Mouse (Mus musculus) hindbrain, embryonic 11.5 days (tissue): ENCODE results near the gene Ank3. TPM values are rescaled to one million over a fixed set of nuclear protein-coding genes. Genes with fewer than 3 reads are reported as not detected.

ENCODE experiments used
- ATAC-seq: fragments of 200-750 bp; cut with Nextera tagmentation; 2 replicates; pipeline ENCODE4 v1.8.0; 2017; ENCODE audit warnings: mild to moderate bottlenecking, moderate TSS enrichment, moderate library complexity; ENCODE audit not compliant: low FRiP score
- DNase-seq: peaks from one replicate; pipeline ENCODE4 v3.0.0-alpha.2; 2015; ENCODE audit warnings: low spot score
- H3K27ac ChIP-seq: fragments of 300-500 bp; sonication (generic); 2 replicates; pipeline ENCODE4 v1.5.1; 2014; ENCODE audit warnings: mild to moderate bottlenecking, low read depth, low read length
- H3K27me3 ChIP-seq: fragments of 300-500 bp; sonication (generic); 2 replicates; pipeline ENCODE4 v1.6.1; 2014; ENCODE audit warnings: mild to moderate bottlenecking, low read length, moderate library complexity, mixed read lengths; ENCODE audit not compliant: control insufficient read depth, insufficient read depth
- H3K36me3 ChIP-seq: fragments of 300-500 bp; sonication (generic); 2 replicates; pipeline ENCODE4 v1.6.1; 2014; ENCODE audit warnings: mild to moderate bottlenecking, low read length, moderate library complexity, mixed read lengths; ENCODE audit not compliant: control insufficient read depth, insufficient read depth
- H3K4me1 ChIP-seq: fragments of 300-500 bp; sonication (generic); replicated peaks from 2 replicates; pipeline ENCODE4 v1.6.1; 2014; ENCODE audit warnings: low read length, mixed read lengths; ENCODE audit not compliant: control insufficient read depth, insufficient read depth
- H3K4me2 ChIP-seq: fragments of 300-500 bp; sonication (generic); replicated peaks from 2 replicates; pipeline ENCODE4 v1.6.1; 2014; ENCODE audit warnings: mild to moderate bottlenecking, low read depth, low read length
- H3K4me3 ChIP-seq: fragments of 300-500 bp; sonication (generic); 2 replicates; pipeline ENCODE4 v1.5.1; 2014; ENCODE audit warnings: low read depth, low read length
- H3K9ac ChIP-seq: fragments of 300-500 bp; sonication (generic); 2 replicates; pipeline ENCODE4 v1.6.1; 2014; ENCODE audit warnings: low read depth, low read length
- H3K9me3 ChIP-seq: fragments of 300-500 bp; sonication (generic); 2 replicates; pipeline ENCODE4 v1.6.1; 2016; ENCODE audit warnings: low read length; ENCODE audit not compliant: control insufficient read depth
- WGBS: fragments of 180-500 bp; shearing (Covaris S2); extraction: QIAGEN DNeasy Blood & Tissue Kit; methylation state at CpG from one replicate; pipeline ENCODE4 v1.1.7; 2014; 5-methylcytosine and 5-hydroxymethylcytosine counted together
- polyA plus RNA-seq: library from polyadenylated mRNA; unstranded; fragments of >200 nt; fragmentation: Nextera tagmentation; extraction: Ambion mirVana; gene quantifications from 2 replicates; pipeline ENCODE4 v1.2.1, GENCODE M21; 2014

The Ank3 gene
- polyA plus RNA-seq, 1 experiment from 2014 or later: 97.7 TPM

- Histone ChIP-seq H3K4me1 (no peaks in the 10 kb centered on the region), H3K9me3 (no peaks in the 10 kb centered on the region), H3K4me2 (peak overlapping the region; percentile 29; the same call in 1 of the 2 replicates), H3K36me3 (no peaks in the 10 kb centered on the region), H3K27me3 (no peaks in the 10 kb centered on the region), H3K9ac (no peak overlapping the region), H3K27ac (0 out of 2 replicates have a peak overlapping the region, but pooled peaks have one; percentile 36), H3K4me3 (no peak overlapping the region)
- DNase-seq: peak; percentile 29
- ATAC-seq: peak; percentile 72
- 24% methylated on average over 12 of the region's 12 CpGs for WGBS
These were observed 291.8 kb downstream of the Ank3 start for GRCm38 (mm10) chr10:69690131-69690960.

- H3K4me3 ChIP-seq: no peak overlapping the region
- DNase-seq (no peak), ATAC-seq (peak; percentile 22)
- 26% methylated on average over 6 of the region's 6 CpGs for WGBS
- H3K36me3 ChIP-seq: no peaks in the 10 kb centered on the region
- H3K9ac ChIP-seq: no peak overlapping the region
- peak overlapping the region; percentile 36; the same call in 1 of the 2 replicates for H3K27ac ChIP-seq
- no peaks in the 10 kb centered on the region for H3K9me3 ChIP-seq
- H3K4me1 ChIP-seq: no peaks in the 10 kb centered on the region
- H3K27me3 ChIP-seq: no peaks in the 10 kb centered on the region
- peak overlapping the region; percentile 29; the same call in 1 of the 2 replicates for H3K4me2 ChIP-seq
These were observed 292.4 kb downstream of the Ank3 start for GRCm38 (mm10) chr10:69690961-69691451.

- Histone ChIP-seq H3K36me3 (no peaks in the 10 kb centered on the region), H3K4me3 (no peak overlapping the region), H3K4me1 (no peaks in the 10 kb centered on the region), H3K9me3 (no peaks in the 10 kb centered on the region), H3K4me2 (no peak overlapping the region), H3K27me3 (no peaks in the 10 kb centered on the region), H3K9ac (no peak overlapping the region), H3K27ac (no peak overlapping the region)
- WGBS: 72% methylated on average over 9 of the region's 9 CpGs
- ATAC-seq (no peak), DNase-seq (no peak)
These were observed 297.4 kb downstream of the Ank3 start for GRCm38 (mm10) chr10:69696019-69696418.

GRCm38 (mm10) chr10:69698699-69699098, 300.1 kb downstream of the Ank3 start:
- ATAC-seq (no peak), DNase-seq (no peak)
- H3K4me3 ChIP-seq: no peak overlapping the region
- H3K36me3 ChIP-seq: no peaks in the 10 kb centered on the region
- WGBS: 89% methylated on average over 1 of the region's 1 CpGs
- H3K27ac ChIP-seq: no peak overlapping the region
- H3K4me1 ChIP-seq: no peaks in the 10 kb centered on the region
- H3K4me2 ChIP-seq: no peak overlapping the region
- no peak overlapping the region for H3K9ac ChIP-seq
- H3K9me3 ChIP-seq: no peaks in the 10 kb centered on the region
- H3K27me3 ChIP-seq: no peaks in the 10 kb centered on the region

- ATAC-seq: peak; percentile 70
These were observed 302.7 kb downstream of the Ank3 start for GRCm38 (mm10) chr10:69701226-69701625.

GRCm38 (mm10) chr10:69705806-69706768, 307.5 kb downstream of the Ank3 start:
- Histone ChIP-seq H3K4me2 (peak overlapping the region; percentile 54), H3K36me3 (no peaks in the 10 kb centered on the region), H3K9me3 (no peaks in the 10 kb centered on the region), H3K27ac (peak overlapping the region; percentile 51), H3K27me3 (no peaks in the 10 kb centered on the region), H3K4me1 (peaks cover 8% of the 10 kb centered on the region), H3K9ac (peak overlapping the region; percentile 68), H3K4me3 (peak overlapping the region; percentile 32)
- DNase-seq (peak; percentile 60), ATAC-seq (peak; percentile 71)
- 3% methylated on average over 17 of the region's 17 CpGs for WGBS

More at GRCm38 (mm10) chr10:69701226-69701625, 302.7 kb downstream of the Ank3 start:
- Histone ChIP-seq H3K27me3 (no peaks in the 10 kb centered on the region), H3K9me3 (no peaks in the 10 kb centered on the region), H3K4me3 (no peak overlapping the region), H3K27ac (no peak overlapping the region), H3K36me3 (no peaks in the 10 kb centered on the region), H3K4me1 (peaks cover under 1% of the 10 kb centered on the region), H3K9ac (no peak overlapping the region), H3K4me2 (no peak overlapping the region)
- 36% methylated on average over 4 of the region's 4 CpGs for WGBS
- DNase-seq: no peak

- no peaks in the 10 kb centered on the region for H3K27me3 ChIP-seq
- H3K9me3 ChIP-seq: no peaks in the 10 kb centered on the region
- no peaks in the 10 kb centered on the region for H3K36me3 ChIP-seq
- ATAC-seq (peak; percentile 39; the same call in 1 of the 2 replicates), DNase-seq (no peak)
- H3K4me3 ChIP-seq: peak overlapping the region; percentile 32
- H3K27ac ChIP-seq: peak overlapping the region; percentile 51; the same call in 1 of the 2 replicates
- peak overlapping the region; percentile 68 for H3K9ac ChIP-seq
- H3K4me1 ChIP-seq: peaks cover 8% of the 10 kb centered on the region
- H3K4me2 ChIP-seq: peak overlapping the region; percentile 54
- WGBS: 23% methylated on average over 14 of the region's 14 CpGs
These were observed 308.5 kb downstream of the Ank3 start for GRCm38 (mm10) chr10:69706851-69707788.
